Mouse (Mus musculus): Measurements from ENCODE around the gene Ptprcap.

GRCm38 (mm10) chr19:4131075-4131474 is 22.3 kb upstream of the Ptprcap start:
- TF ChIP-seq CTCF (IDR thresholded peaks at IDR 0.05; ENCODE audit: extremely low read depth, insufficient read length, insufficient replicate concordance, low read depth, low read length), result no peak
- TF ChIP-seq POLR2A (IDR thresholded peaks at IDR 0.05; ENCODE audit: low read depth, low read length), result no peak

Measured in small intestine, adult 2 months (tissue).